Mouse (Mus musculus) stomach, embryonic 16.5 days (tissue): ENCODE results near the gene Adgre5. TPM values are rescaled to one million over a fixed set of nuclear protein-coding genes. Genes with fewer than 3 reads are reported as not detected.

Experiments
- ATAC-seq: fragments of 200-750 bp; cut with Nextera tagmentation; 2 replicates; pipeline ENCODE4 v1.8.0; 2017; ENCODE audit warnings: moderate number of reproducible peaks, moderate TSS enrichment; ENCODE audit not compliant: insufficient read depth, low FRiP score
- H3K27ac ChIP-seq: fragments of 300-500 bp; sonication (generic); 2 replicates; pipeline ENCODE4 v1.5.1; 2014; ENCODE audit warnings: low read length
- H3K27me3 ChIP-seq: fragments of 300-500 bp; sonication (generic); 2 replicates; pipeline ENCODE4 v1.6.1; 2014; ENCODE audit warnings: low read length, control low read depth, mixed read lengths; ENCODE audit not compliant: control insufficient read depth, insufficient read depth
- H3K36me3 ChIP-seq: fragments of 300-500 bp; sonication (generic); 2 replicates; pipeline ENCODE4 v1.6.1; 2014; ENCODE audit warnings: low read length; ENCODE audit not compliant: control insufficient read depth, insufficient read depth
- H3K4me1 ChIP-seq: fragments of 300-500 bp; sonication (generic); 2 replicates; pipeline ENCODE4 v1.6.1; 2014; ENCODE audit warnings: low read length, control low read depth, mixed read lengths; ENCODE audit not compliant: control insufficient read depth, insufficient read depth
- H3K4me2 ChIP-seq: fragments of 300-500 bp; sonication (generic); 2 replicates; pipeline ENCODE4 v1.6.1; 2014; ENCODE audit warnings: low read depth, low read length, mixed read lengths
- H3K4me3 ChIP-seq: fragments of 300-500 bp; sonication (generic); replicated peaks from 2 replicates; pipeline ENCODE4 v1.5.1; 2014; ENCODE audit warnings: mild to moderate bottlenecking, low read length
- H3K9ac ChIP-seq: fragments of 300-500 bp; sonication (generic); 2 replicates; pipeline ENCODE4 v1.6.1; 2014; ENCODE audit warnings: low read length
- H3K9me3 ChIP-seq: fragments of 300-500 bp; sonication (generic); replicated peaks from 2 replicates; pipeline ENCODE4 v1.6.1; 2016; ENCODE audit warnings: low read length, control low read depth; ENCODE audit not compliant: control insufficient read depth
- WGBS: fragments of 180-500 bp; shearing (Covaris S2); extraction: QIAGEN DNeasy Blood & Tissue Kit; methylation state at CpG from one replicate; pipeline ENCODE4 v1.1.7; 2014; 5-methylcytosine and 5-hydroxymethylcytosine counted together
- polyA plus RNA-seq: library from polyadenylated mRNA; unstranded; fragments of >200 nt; fragmentation: Nextera tagmentation; extraction: Ambion mirVana; gene quantifications from 2 replicates; pipeline ENCODE4 v1.2.1, GENCODE M21; 2015

Adgre5 gene
- polyA plus RNA-seq, 1 experiment from 2014 or later, result 40.5 TPM

- Histone ChIP-seq H3K9me3 (0 out of 2 replicates have a peak, but pooled peaks cover 5% of the 10 kb centered on the region), H3K27me3 (no peaks in the 10 kb centered on the region), H3K4me1 (peaks cover 11% of the 10 kb centered on the region), H3K27ac (no peak overlapping the region), H3K36me3 (peaks cover 3% of the 10 kb centered on the region; the same call in 1 of the 2 replicates), H3K4me3 (no peak overlapping the region), H3K9ac (no peak overlapping the region), H3K4me2 (no peak overlapping the region)
- 67% methylated on average over 6 of the region's 6 CpGs for WGBS
- no peak for ATAC-seq
These were observed 8.2 kb downstream of the Adgre5 start for GRCm38 (mm10) chr8:83732919-83733318.

- Histone ChIP-seq H3K27ac (no peak overlapping the region), H3K4me3 (no peak overlapping the region), H3K36me3 (peaks cover 3% of the 10 kb centered on the region; the same call in 1 of the 2 replicates), H3K9ac (no peak overlapping the region), H3K27me3 (no peaks in the 10 kb centered on the region), H3K9me3 (0 out of 2 replicates have a peak, but pooled peaks cover under 1% of the 10 kb centered on the region), H3K4me1 (0 out of 2 replicates have a peak, but pooled peaks cover 4% of the 10 kb centered on the region), H3K4me2 (no peak overlapping the region)
- ATAC-seq, result no peak
- 76% methylated on average over 5 of the region's 5 CpGs for WGBS
These were observed 9.2 kb downstream of the Adgre5 start for GRCm38 (mm10) chr8:83731906-83732305.

GRCm38 (mm10) chr8:83729009-83729807, 11.9 kb downstream of the Adgre5 start:
- Histone ChIP-seq H3K9ac (no peak overlapping the region), H3K36me3 (peaks cover 9% of the 10 kb centered on the region; the same call in 1 of the 2 replicates), H3K9me3 (no peaks in the 10 kb centered on the region), H3K27me3 (no peaks in the 10 kb centered on the region), H3K4me1 (no peaks in the 10 kb centered on the region), H3K27ac (no peak overlapping the region), H3K4me3 (no peak overlapping the region), H3K4me2 (no peak overlapping the region)
- ATAC-seq, result no peak
- WGBS, result 72% methylated on average over 11 of the region's 11 CpGs

GRCm38 (mm10) chr8:83725521-83726102, 15.5 kb downstream of the Adgre5 start:
- Histone ChIP-seq H3K9me3 (no peaks in the 10 kb centered on the region), H3K27ac (no peak overlapping the region), H3K4me3 (no peak overlapping the region), H3K27me3 (no peaks in the 10 kb centered on the region), H3K36me3 (peaks cover 25% of the 10 kb centered on the region), H3K4me2 (no peak overlapping the region), H3K4me1 (no peaks in the 10 kb centered on the region), H3K9ac (no peak overlapping the region)
- 91% methylated on average over 8 of the region's 8 CpGs for WGBS
- no peak for ATAC-seq

- Histone ChIP-seq H3K9me3 (no peaks in the 10 kb centered on the region), H3K4me1 (no peaks in the 10 kb centered on the region), H3K9ac (no peak overlapping the region), H3K27ac (no peak overlapping the region), H3K27me3 (no peaks in the 10 kb centered on the region), H3K36me3 (peaks cover 29% of the 10 kb centered on the region), H3K4me3 (no peak overlapping the region), H3K4me2 (no peak overlapping the region)
- ATAC-seq, result peak; percentile 68
- WGBS, result 42% methylated on average over 15 of the region's 15 CpGs
These were observed 16.2 kb downstream of the Adgre5 start for GRCm38 (mm10) chr8:83724697-83725482.

- peaks cover 26% of the 10 kb centered on the region for H3K36me3 ChIP-seq
- no peak overlapping the region for H3K4me3 ChIP-seq
- H3K9me3 ChIP-seq, result no peaks in the 10 kb centered on the region
- no peak overlapping the region for H3K9ac ChIP-seq
- ATAC-seq, result no peak
- H3K27ac ChIP-seq, result no peak overlapping the region
- no peaks in the 10 kb centered on the region for H3K27me3 ChIP-seq
- no peak overlapping the region for H3K4me2 ChIP-seq
- WGBS, result 79% methylated on average over 11 of the region's 11 CpGs
- no peaks in the 10 kb centered on the region for H3K4me1 ChIP-seq
These were observed 17.6 kb downstream of the Adgre5 start for GRCm38 (mm10) chr8:83723447-83724083.

- no peaks in the 10 kb centered on the region for H3K27me3 ChIP-seq
- 89% methylated on average over 12 of the region's 12 CpGs for WGBS
- H3K27ac ChIP-seq, result no peak overlapping the region
- H3K4me2 ChIP-seq, result no peak overlapping the region
- H3K4me3 ChIP-seq, result no peak overlapping the region
- no peak overlapping the region for H3K9ac ChIP-seq
- no peaks in the 10 kb centered on the region for H3K9me3 ChIP-seq
- H3K4me1 ChIP-seq, result 0 out of 2 replicates have a peak, but pooled peaks cover 3% of the 10 kb centered on the region
- ATAC-seq, result no peak
- peaks cover 26% of the 10 kb centered on the region for H3K36me3 ChIP-seq
These were observed 18.5 kb downstream of the Adgre5 start for GRCm38 (mm10) chr8:83722631-83723030.

- WGBS, result 87% methylated on average over 25 of the region's 25 CpGs
- H3K36me3 ChIP-seq, result peaks cover 26% of the 10 kb centered on the region
These were observed 19.6 kb downstream of the Adgre5 start for GRCm38 (mm10) chr8:83721405-83722025.

More at GRCm38 (mm10) chr8:83721405-83722025, 19.6 kb downstream of the Adgre5 start:
- H3K27ac ChIP-seq, result no peak overlapping the region
- H3K4me3 ChIP-seq, result no peak overlapping the region
- ATAC-seq, result no peak
- H3K9ac ChIP-seq, result no peak overlapping the region
- H3K9me3 ChIP-seq, result no peaks in the 10 kb centered on the region
- peaks cover 12% of the 10 kb centered on the region for H3K4me1 ChIP-seq
- H3K27me3 ChIP-seq, result no peaks in the 10 kb centered on the region
- H3K4me2 ChIP-seq, result no peak overlapping the region
